Mouse (Mus musculus): ENCODE data around the gene Txnrd2. TPM values are rescaled to one million over a fixed set of nuclear protein-coding genes. Genes with fewer than 3 reads are reported as not detected.

The Txnrd2 gene
- polyA plus RNA-seq, 1 experiment from 2014 or later: 29.6 TPM

GRCm38 (mm10) chr16:18490894-18491293 lies 64.7 kb downstream of the Txnrd2 start:
- no peaks in the 10 kb centered on the region for H3K27me3 ChIP-seq (ENCODE audit: low read depth, poor library complexity, severe bottlenecking)
- no peak for DNase-seq (ENCODE audit: low spot score)
- no peaks in the 10 kb centered on the region for H3K4me1 ChIP-seq
- no peak overlapping the region for H3K27ac ChIP-seq
- 53% methylated on average over 1 of the region's 1 CpGs for WGBS
- H3K4me3 ChIP-seq: no peak overlapping the region
- H3K36me3 ChIP-seq: no peaks in the 10 kb centered on the region
- no peaks in the 10 kb centered on the region for H3K9me3 ChIP-seq (replicated peaks)

- no peaks in the 10 kb centered on the region for H3K27me3 ChIP-seq (ENCODE audit: low read depth, poor library complexity, severe bottlenecking)
- peak overlapping the region; percentile 83 for H3K4me3 ChIP-seq
- 11% methylated on average over 6 of the region's 6 CpGs for WGBS
- peaks cover 28% of the 10 kb centered on the region for H3K36me3 ChIP-seq
- peaks cover 23% of the 10 kb centered on the region for H3K4me1 ChIP-seq
- DNase-seq (ENCODE audit: low spot score): no peak
- peak overlapping the region; percentile 89 for H3K27ac ChIP-seq
- H3K9me3 ChIP-seq (replicated peaks): no peaks in the 10 kb centered on the region
These were observed 71.8 kb downstream of the Txnrd2 start for GRCm38 (mm10) chr16:18497865-18498515.

- Histone ChIP-seq H3K27ac (peak within 1 kb of the TSS; percentile 89), H3K4me1 (peaks cover 23% of the 10 kb centered on the region), H3K27me3 (ENCODE audit: low read depth, poor library complexity, severe bottlenecking) (no peaks in the 10 kb centered on the region), H3K4me3 (peak within 1 kb of the TSS; percentile 83), H3K36me3 (peaks cover 34% of the 10 kb centered on the region), H3K9me3 (replicated peaks) (no peaks in the 10 kb centered on the region)
- under 1% methylated on average over 51 of the region's 51 CpGs for WGBS
- DNase-seq (ENCODE audit: low spot score): peak; percentile 99
These were observed 72.4 kb downstream of the Txnrd2 start, which contains the start of the genes Gnb1l and Rtl10 for GRCm38 (mm10) chr16:18498558-18498990. TSS of gene Gnb1l (plus strand) at chr16:18498713. TSS of gene Rtl10 (plus strand) at chr16:18498901.

- no peaks in the 10 kb centered on the region for H3K9me3 ChIP-seq (replicated peaks)
- H3K36me3 ChIP-seq: peaks cover 38% of the 10 kb centered on the region
- peak overlapping the region; percentile 83 for H3K4me3 ChIP-seq
- H3K27ac ChIP-seq: peak overlapping the region; percentile 89
- H3K4me1 ChIP-seq: peaks cover 23% of the 10 kb centered on the region
- no peak for DNase-seq (ENCODE audit: low spot score)
- WGBS: under 1% methylated on average over 24 of the region's 24 CpGs
- H3K27me3 ChIP-seq (ENCODE audit: low read depth, poor library complexity, severe bottlenecking): no peaks in the 10 kb centered on the region
These were observed 72.8 kb downstream of the Txnrd2 start for GRCm38 (mm10) chr16:18498996-18499395.

DNA sequence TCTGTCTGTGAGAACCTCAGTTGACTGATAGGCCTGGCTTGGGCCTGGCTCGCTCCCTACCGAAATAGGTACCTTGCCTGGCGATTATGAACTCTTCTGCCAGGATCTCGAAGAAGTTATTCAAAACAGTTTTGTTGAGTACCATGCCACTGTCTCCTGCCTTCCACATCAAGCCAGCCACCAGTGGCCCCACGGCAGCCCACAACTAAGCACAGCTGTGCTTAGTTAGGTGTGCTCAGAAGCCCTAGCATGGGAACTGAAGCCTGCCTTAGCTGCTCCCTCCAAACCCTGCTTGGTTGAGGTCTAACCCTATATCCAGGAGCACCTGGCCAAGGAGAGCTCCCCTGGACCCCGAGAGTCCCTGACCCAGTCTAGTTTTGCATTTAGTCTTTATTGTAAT lies 75.3 kb downstream of the Txnrd2 start:
- DNase-seq (ENCODE audit: low spot score): no peak
- Histone ChIP-seq H3K27me3 (ENCODE audit: low read depth, poor library complexity, severe bottlenecking) (no peaks in the 10 kb centered on the region), H3K36me3 (peaks cover 44% of the 10 kb centered on the region), H3K4me3 (no peak overlapping the region), H3K27ac (no peak overlapping the region), H3K4me1 (peaks cover 23% of the 10 kb centered on the region), H3K9me3 (replicated peaks) (no peaks in the 10 kb centered on the region)
- 95% methylated on average over 6 of the region's 6 CpGs for WGBS

DNA sequence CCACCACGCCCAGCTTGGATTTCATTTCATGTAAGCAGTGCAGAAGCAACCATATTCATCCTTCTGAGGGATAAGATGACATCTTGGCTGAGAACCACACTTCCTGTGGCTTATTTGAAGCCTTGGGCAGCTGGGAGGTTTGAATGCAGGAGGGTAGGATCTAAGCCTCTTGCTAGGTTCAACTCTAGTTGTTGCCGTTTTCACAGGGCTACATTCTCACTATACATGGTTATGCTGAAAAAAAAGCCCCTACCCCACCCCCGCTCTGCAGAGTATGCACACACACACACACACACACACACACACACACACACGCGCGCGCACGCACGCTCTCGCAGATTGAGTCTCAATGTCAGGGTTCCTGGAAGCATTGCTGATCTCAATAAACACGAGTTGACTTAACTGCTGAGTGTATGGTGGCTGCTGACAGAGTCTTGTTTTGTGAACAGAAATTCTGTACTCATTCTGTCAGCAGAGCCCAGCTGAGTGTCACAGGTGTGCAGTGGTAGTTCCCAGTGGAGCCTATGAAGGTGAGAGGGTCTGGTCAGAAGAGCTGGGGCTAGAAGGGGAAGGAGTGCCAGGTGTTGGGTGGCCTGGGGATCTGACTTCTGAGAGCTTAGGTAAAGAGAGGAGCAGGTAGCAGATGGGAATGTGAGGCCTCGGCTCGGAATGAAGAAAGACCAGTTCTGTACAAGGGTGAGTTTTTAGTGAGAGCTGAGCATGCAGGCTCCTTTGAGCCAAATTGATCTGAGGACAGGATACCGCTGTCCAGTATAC lies 77.6 kb downstream of the Txnrd2 start:
- peaks cover 27% of the 10 kb centered on the region for H3K4me1 ChIP-seq
- no peak overlapping the region for H3K27ac ChIP-seq
- DNase-seq (ENCODE audit: low spot score): no peak
- peaks cover 10% of the 10 kb centered on the region; the same call in 1 of the 2 replicates for H3K27me3 ChIP-seq (ENCODE audit: low read depth, poor library complexity, severe bottlenecking)
- peaks cover 44% of the 10 kb centered on the region for H3K36me3 ChIP-seq
- H3K4me3 ChIP-seq: no peak overlapping the region
- H3K9me3 ChIP-seq (replicated peaks): no peaks in the 10 kb centered on the region
- 90% methylated on average over 14 of the region's 14 CpGs for WGBS

DNA sequence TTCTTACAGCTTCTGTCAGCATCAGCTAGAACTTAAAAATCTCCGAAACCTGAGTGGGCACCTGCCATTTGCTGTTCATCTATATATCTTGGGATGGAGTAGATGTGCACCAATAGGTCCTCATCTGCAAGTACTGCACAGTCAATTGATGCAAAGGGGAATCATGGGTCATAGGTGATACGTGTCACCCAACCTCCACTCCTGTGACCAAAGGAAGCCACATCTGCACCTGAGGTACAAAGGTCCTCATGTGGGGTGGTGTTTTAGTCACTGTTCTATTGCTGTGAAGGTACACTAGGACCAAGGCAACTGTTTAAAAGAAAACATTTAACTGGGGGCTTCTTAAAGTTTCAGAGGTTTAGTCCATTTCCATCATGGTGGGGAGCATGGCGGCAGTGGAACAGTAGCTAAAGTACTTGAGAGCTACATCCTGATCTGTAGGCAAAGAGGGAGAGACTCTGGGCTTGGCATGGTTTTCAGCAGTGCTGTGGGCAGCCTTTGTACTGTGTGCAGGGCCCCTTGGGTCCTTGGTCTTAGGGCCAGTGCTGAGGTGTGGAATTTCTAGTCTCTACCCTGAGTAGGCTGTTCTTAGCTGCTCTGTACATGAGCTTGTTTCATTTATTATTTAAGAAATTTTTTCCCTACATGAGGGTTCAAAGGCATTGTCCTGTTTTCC lies 80.5 kb downstream of the Txnrd2 start:
- Histone ChIP-seq H3K4me3 (no peak overlapping the region), H3K9me3 (replicated peaks) (no peaks in the 10 kb centered on the region), H3K27ac (no peak overlapping the region), H3K27me3 (ENCODE audit: low read depth, poor library complexity, severe bottlenecking) (peaks cover 19% of the 10 kb centered on the region; the same call in 1 of the 2 replicates), H3K4me1 (peaks cover 23% of the 10 kb centered on the region), H3K36me3 (peaks cover 28% of the 10 kb centered on the region)
- DNase-seq (ENCODE audit: low spot score): no peak
- WGBS: 93% methylated on average over 3 of the region's 3 CpGs

DNA sequence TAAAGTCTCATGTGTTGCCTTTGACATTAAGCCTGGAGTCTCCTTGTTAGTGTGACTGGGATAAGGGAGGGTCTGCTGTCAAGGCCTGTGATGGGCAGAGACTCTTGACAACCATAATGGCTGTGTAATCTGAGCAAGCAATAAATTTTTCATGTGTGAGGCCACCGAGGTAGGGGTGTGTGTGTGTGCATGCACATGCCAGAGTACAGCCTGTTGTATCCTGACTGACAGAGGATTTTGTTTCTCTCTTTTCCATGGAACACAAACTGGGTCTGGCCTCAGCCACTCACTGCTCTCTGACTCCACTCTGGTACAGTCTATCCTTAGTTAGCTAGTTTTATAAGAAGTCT lies 81.0 kb downstream of the Txnrd2 start:
- no peak for DNase-seq (ENCODE audit: low spot score)
- 55% methylated on average over 1 of the region's 1 CpGs for WGBS

GRCm38 (mm10) chr16:18511741-18512140 lies 85.6 kb downstream of the Txnrd2 start:
- no peak overlapping the region for H3K4me3 ChIP-seq
- WGBS: 90% methylated on average over 5 of the region's 5 CpGs
- no peaks in the 10 kb centered on the region for H3K9me3 ChIP-seq (replicated peaks)
- DNase-seq (ENCODE audit: low spot score): no peak
- H3K36me3 ChIP-seq: no peaks in the 10 kb centered on the region
- H3K27me3 ChIP-seq (ENCODE audit: low read depth, poor library complexity, severe bottlenecking): peaks cover 19% of the 10 kb centered on the region; the same call in 1 of the 2 replicates
- H3K27ac ChIP-seq: 0 out of 2 replicates have a peak overlapping the region, but pooled peaks have one; percentile 20
- H3K4me1 ChIP-seq: peaks cover 23% of the 10 kb centered on the region

More for the DNA sequence above, 81.0 kb downstream of the Txnrd2 start:
- Histone ChIP-seq H3K27me3 (ENCODE audit: low read depth, poor library complexity, severe bottlenecking) (peaks cover 19% of the 10 kb centered on the region; the same call in 1 of the 2 replicates), H3K4me1 (peaks cover 23% of the 10 kb centered on the region), H3K36me3 (peaks cover 23% of the 10 kb centered on the region), H3K27ac (no peak overlapping the region), H3K9me3 (replicated peaks) (no peaks in the 10 kb centered on the region), H3K4me3 (no peak overlapping the region)

GRCm38 (mm10) chr16:18513508-18513907 lies 87.3 kb downstream of the Txnrd2 start:
- 84% methylated on average over 6 of the region's 6 CpGs for WGBS
- no peak overlapping the region for H3K4me3 ChIP-seq
- peaks cover 13% of the 10 kb centered on the region for H3K4me1 ChIP-seq
- H3K9me3 ChIP-seq (replicated peaks): no peaks in the 10 kb centered on the region
- no peaks in the 10 kb centered on the region for H3K36me3 ChIP-seq
- H3K27ac ChIP-seq: no peak overlapping the region
- DNase-seq (ENCODE audit: low spot score): no peak
- peaks cover 10% of the 10 kb centered on the region; the same call in 1 of the 2 replicates for H3K27me3 ChIP-seq (ENCODE audit: low read depth, poor library complexity, severe bottlenecking)

DNA sequence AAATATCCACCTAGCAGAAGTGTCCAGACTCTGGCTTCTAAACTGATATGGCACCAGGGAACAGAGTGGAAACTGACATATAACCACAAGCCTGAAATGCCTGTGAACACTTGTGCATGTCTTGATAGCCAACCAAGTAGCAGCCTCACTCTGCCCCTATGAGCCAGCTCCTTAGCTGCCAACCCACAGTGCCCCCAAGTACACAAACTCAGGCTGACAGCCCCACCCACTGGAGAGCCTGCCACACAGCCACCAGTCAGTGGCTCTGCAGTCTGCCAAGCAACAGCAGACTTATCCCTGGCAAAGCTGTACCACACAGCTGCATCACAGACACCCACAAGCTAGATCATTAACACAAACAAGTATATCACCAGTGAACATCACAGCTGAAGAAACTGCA lies 91.9 kb downstream of the Txnrd2 start:
- H3K4me1 ChIP-seq: no peaks in the 10 kb centered on the region
- no peaks in the 10 kb centered on the region for H3K27me3 ChIP-seq (ENCODE audit: low read depth, poor library complexity, severe bottlenecking)
- H3K27ac ChIP-seq: no peak overlapping the region
- no peaks in the 10 kb centered on the region for H3K9me3 ChIP-seq (replicated peaks)
- no peaks in the 10 kb centered on the region for H3K36me3 ChIP-seq
- DNase-seq (ENCODE audit: low spot score): no peak
- no peak overlapping the region for H3K4me3 ChIP-seq

DNA sequence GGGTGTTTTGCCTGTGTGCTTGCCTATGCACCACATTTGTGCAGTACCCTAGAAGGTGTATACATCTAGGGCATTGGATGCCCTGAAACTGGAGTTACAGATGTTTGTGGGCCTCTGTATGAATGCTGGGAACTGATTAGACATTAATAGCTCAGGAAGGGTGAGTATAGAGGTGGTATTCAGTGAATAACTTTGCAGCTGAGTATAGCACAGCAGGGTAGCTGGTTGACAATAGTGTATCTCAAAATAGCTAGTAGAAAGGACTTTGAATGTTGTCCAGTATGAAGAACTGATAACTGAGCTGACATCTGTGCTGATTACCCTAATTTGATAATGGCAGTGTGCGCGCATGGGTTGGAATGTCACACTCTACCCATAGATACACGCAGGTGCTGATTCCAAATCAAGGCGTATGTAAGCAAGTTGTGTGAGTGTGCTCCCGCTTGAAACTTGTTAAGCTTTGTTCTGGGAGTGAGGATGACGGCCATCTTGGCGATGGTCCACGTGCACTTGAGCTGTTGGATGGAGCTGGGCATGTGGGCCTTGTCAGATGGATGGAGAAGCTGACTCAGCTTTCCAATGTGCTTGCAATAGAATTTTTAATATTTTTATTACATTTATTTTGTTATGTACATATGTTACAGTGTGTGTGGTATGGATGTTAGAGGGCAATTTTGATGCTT lies 97.5 kb downstream of the Txnrd2 start:
- Histone ChIP-seq H3K4me1 (no peaks in the 10 kb centered on the region), H3K27me3 (ENCODE audit: low read depth, poor library complexity, severe bottlenecking) (no peaks in the 10 kb centered on the region), H3K27ac (no peak overlapping the region), H3K36me3 (no peaks in the 10 kb centered on the region), H3K4me3 (no peak overlapping the region), H3K9me3 (replicated peaks) (no peaks in the 10 kb centered on the region)
- WGBS: 94% methylated on average over 8 of the region's 8 CpGs
- no peak for DNase-seq (ENCODE audit: low spot score)

All from limb, embryonic 10.5 days (tissue).